Mouse (Mus musculus) kidney, embryonic 16.5 days (tissue): ENCODE results near the gene Klf15. TPM values are rescaled to one million over a fixed set of nuclear protein-coding genes. Genes with fewer than 3 reads are reported as not detected.
A peak's percentile ranks its signal among the peaks of the same experiment; 100 is the strongest.

Source experiments
- ATAC-seq: fragments of 200-750 bp; cut with Nextera tagmentation; 2 replicates; pipeline ENCODE4 v1.8.0; 2017; ENCODE audit warnings: moderate TSS enrichment; ENCODE audit not compliant: low FRiP score, low TSS enrichment
- H3K27ac ChIP-seq: fragments of 300-500 bp; sonication (generic); 2 replicates; pipeline ENCODE4 v1.5.1; 2014; ENCODE audit warnings: low read length
- H3K27me3 ChIP-seq: fragments of 300-500 bp; sonication (generic); 2 replicates; pipeline ENCODE4 v1.6.1; 2014; ENCODE audit warnings: low read length, control low read depth, mixed read lengths; ENCODE audit not compliant: insufficient read depth
- H3K36me3 ChIP-seq: fragments of 300-500 bp; sonication (generic); 2 replicates; pipeline ENCODE4 v1.6.1; 2014; ENCODE audit warnings: low read length, control low read depth, mixed read lengths; ENCODE audit not compliant: insufficient read depth
- H3K4me1 ChIP-seq: fragments of 300-500 bp; sonication (generic); 2 replicates; pipeline ENCODE4 v1.6.1; 2014; ENCODE audit warnings: low read length, control low read depth, mixed read lengths; ENCODE audit not compliant: insufficient read depth
- H3K4me2 ChIP-seq: fragments of 300-500 bp; sonication (generic); replicated peaks from 2 replicates; pipeline ENCODE4 v1.6.1; 2014; ENCODE audit warnings: low read depth, low read length
- H3K4me3 ChIP-seq: fragments of 300-500 bp; sonication (generic); 2 replicates; pipeline ENCODE4 v1.5.1; 2014; ENCODE audit warnings: mild to moderate bottlenecking, low read length
- H3K9ac ChIP-seq: fragments of 300-500 bp; sonication (generic); replicated peaks from 2 replicates; pipeline ENCODE4 v1.6.1; 2014; ENCODE audit warnings: low read length
- H3K9me3 ChIP-seq: fragments of 300-500 bp; sonication (generic); 2 replicates; pipeline ENCODE4 v1.6.1; 2016; ENCODE audit warnings: low read length, control low read depth
- WGBS: fragments of 180-500 bp; shearing (Covaris S2); extraction: QIAGEN DNeasy Blood & Tissue Kit; methylation state at CpG from one replicate; pipeline ENCODE4 v1.1.7; 2014; 5-methylcytosine and 5-hydroxymethylcytosine counted together
- polyA plus RNA-seq: library from polyadenylated mRNA; unstranded; fragments of >200 nt; fragmentation: Nextera tagmentation; extraction: Ambion mirVana; gene quantifications from 2 replicates; pipeline ENCODE4 v1.2.1, GENCODE M21; 2015

Klf15 gene
- polyA plus RNA-seq, 1 experiment from 2014 or later = 16.1 TPM

GRCm38 (mm10) chr6:90436192-90436907 lies 26.0 kb upstream of the Klf15 start:
- ATAC-seq = no peak
- Histone ChIP-seq H3K36me3 (no peaks in the 10 kb centered on the region), H3K27ac (no peak overlapping the region), H3K4me2 (no peak overlapping the region), H3K4me3 (no peak overlapping the region), H3K4me1 (no peaks in the 10 kb centered on the region), H3K27me3 (no peaks in the 10 kb centered on the region), H3K9ac (no peak overlapping the region), H3K9me3 (0 out of 2 replicates have a peak, but pooled peaks cover 5% of the 10 kb centered on the region)
- WGBS = 79% methylated on average over 10 of the region's 10 CpGs

GRCm38 (mm10) chr6:90437041-90437440 lies 25.3 kb upstream of the Klf15 start:
- ATAC-seq = no peak
- H3K27ac ChIP-seq = no peak overlapping the region
- no peak overlapping the region for H3K4me2 ChIP-seq
- WGBS = 89% methylated on average over 3 of the region's 3 CpGs
- H3K9ac ChIP-seq = no peak overlapping the region
- H3K4me1 ChIP-seq = no peaks in the 10 kb centered on the region
- no peaks in the 10 kb centered on the region for H3K27me3 ChIP-seq
- H3K9me3 ChIP-seq = 0 out of 2 replicates have a peak, but pooled peaks cover 5% of the 10 kb centered on the region
- no peaks in the 10 kb centered on the region for H3K36me3 ChIP-seq
- H3K4me3 ChIP-seq = no peak overlapping the region

- H3K9ac ChIP-seq = no peak overlapping the region
- H3K27ac ChIP-seq = no peak overlapping the region
- H3K4me2 ChIP-seq = no peak overlapping the region
- 60% methylated on average over 4 of the region's 4 CpGs for WGBS
- no peaks in the 10 kb centered on the region for H3K27me3 ChIP-seq
- no peak overlapping the region for H3K4me3 ChIP-seq
- no peaks in the 10 kb centered on the region for H3K9me3 ChIP-seq
- no peaks in the 10 kb centered on the region for H3K36me3 ChIP-seq
- no peak for ATAC-seq
- H3K4me1 ChIP-seq = no peaks in the 10 kb centered on the region
These were observed 15.5 kb upstream of the Klf15 start for GRCm38 (mm10) chr6:90446883-90447282.

GRCm38 (mm10) chr6:90450179-90450578 lies 12.2 kb upstream of the Klf15 start:
- no peak overlapping the region for H3K9ac ChIP-seq
- H3K9me3 ChIP-seq = no peaks in the 10 kb centered on the region
- ATAC-seq = no peak; the same call in 1 of the 2 replicates
- no peak overlapping the region for H3K27ac ChIP-seq
- no peaks in the 10 kb centered on the region for H3K4me1 ChIP-seq
- no peak overlapping the region for H3K4me2 ChIP-seq
- H3K4me3 ChIP-seq = no peak overlapping the region
- H3K36me3 ChIP-seq = no peaks in the 10 kb centered on the region
- H3K27me3 ChIP-seq = no peaks in the 10 kb centered on the region
- 25% methylated on average over 7 of the region's 7 CpGs for WGBS

- no peak overlapping the region for H3K4me2 ChIP-seq
- H3K36me3 ChIP-seq = no peaks in the 10 kb centered on the region
- H3K27me3 ChIP-seq = no peaks in the 10 kb centered on the region
- H3K9ac ChIP-seq = no peak overlapping the region
- no peak overlapping the region for H3K4me3 ChIP-seq
- WGBS = 73% methylated on average over 5 of the region's 5 CpGs
- no peak overlapping the region for H3K27ac ChIP-seq
- H3K9me3 ChIP-seq = no peaks in the 10 kb centered on the region
- peak; percentile 44 for ATAC-seq
- no peaks in the 10 kb centered on the region for H3K4me1 ChIP-seq
These were observed 11.7 kb upstream of the Klf15 start for GRCm38 (mm10) chr6:90450697-90451096.

GRCm38 (mm10) chr6:90451512-90451911 lies 10.9 kb upstream of the Klf15 start:
- H3K9me3 ChIP-seq = no peaks in the 10 kb centered on the region
- 72% methylated on average over 5 of the region's 5 CpGs for WGBS
- no peak for ATAC-seq
- no peaks in the 10 kb centered on the region for H3K4me1 ChIP-seq
- H3K36me3 ChIP-seq = no peaks in the 10 kb centered on the region
- no peak overlapping the region for H3K4me3 ChIP-seq
- no peaks in the 10 kb centered on the region for H3K27me3 ChIP-seq
- H3K4me2 ChIP-seq = no peak overlapping the region
- H3K27ac ChIP-seq = no peak overlapping the region
- no peak overlapping the region for H3K9ac ChIP-seq

- H3K9me3 ChIP-seq = no peaks in the 10 kb centered on the region
- no peak overlapping the region for H3K9ac ChIP-seq
- no peak for ATAC-seq
- no peaks in the 10 kb centered on the region for H3K36me3 ChIP-seq
- no peak overlapping the region for H3K4me2 ChIP-seq
- H3K27ac ChIP-seq = no peak overlapping the region
- H3K27me3 ChIP-seq = no peaks in the 10 kb centered on the region
- no peaks in the 10 kb centered on the region for H3K4me1 ChIP-seq
- H3K4me3 ChIP-seq = no peak overlapping the region
These were observed 9.8 kb upstream of the Klf15 start for GRCm38 (mm10) chr6:90452603-90453002.

- Histone ChIP-seq H3K4me3 (no peak overlapping the region), H3K9me3 (no peaks in the 10 kb centered on the region), H3K4me2 (no peak overlapping the region), H3K36me3 (no peaks in the 10 kb centered on the region), H3K27ac (no peak overlapping the region), H3K9ac (no peak overlapping the region), H3K4me1 (no peaks in the 10 kb centered on the region), H3K27me3 (no peaks in the 10 kb centered on the region)
- 76% methylated on average over 5 of the region's 5 CpGs for WGBS
- ATAC-seq = no peak
These were observed 8.6 kb upstream of the Klf15 start for GRCm38 (mm10) chr6:90453751-90454150.

GRCm38 (mm10) chr6:90457421-90457820 lies 5.0 kb upstream of the Klf15 start:
- Histone ChIP-seq H3K9ac (no peak overlapping the region), H3K4me3 (no peak overlapping the region), H3K4me2 (no peak overlapping the region), H3K27me3 (peaks cover 17% of the 10 kb centered on the region), H3K36me3 (no peaks in the 10 kb centered on the region), H3K4me1 (peaks cover 4% of the 10 kb centered on the region; the same call in 1 of the 2 replicates), H3K9me3 (no peaks in the 10 kb centered on the region), H3K27ac (no peak overlapping the region)
- ATAC-seq = no peak
- 70% methylated on average over 2 of the region's 2 CpGs for WGBS

- H3K9me3 ChIP-seq = no peaks in the 10 kb centered on the region
- H3K4me1 ChIP-seq = peaks cover 13% of the 10 kb centered on the region
- no peaks in the 10 kb centered on the region for H3K36me3 ChIP-seq
- no peak overlapping the region for H3K27ac ChIP-seq
- WGBS = 52% methylated on average over 2 of the region's 2 CpGs
- H3K27me3 ChIP-seq = peaks cover 17% of the 10 kb centered on the region
- no peak overlapping the region for H3K9ac ChIP-seq
- no peak overlapping the region for H3K4me3 ChIP-seq
- ATAC-seq = no peak
- H3K4me2 ChIP-seq = no peak overlapping the region
These were observed 1.2 kb upstream of the Klf15 start for GRCm38 (mm10) chr6:90461181-90461580.
